In genomic region chr4:122996221-122996617, GRCm38 (mm10) we compare ENCODE assay signal across 8 mouse cellular contexts. TPM values are rescaled to one million over a fixed set of nuclear protein-coding genes. Genes with fewer than 3 reads are reported as not detected.
A peak's percentile ranks its signal among the peaks of the same experiment; 100 is the strongest.
DNase-seq lines count a peak whose midpoint lies in the region; ATAC-seq lines count a peak whose summit lies in the region.

No protein-coding gene starts in this region.

- peak overlapping the region; percentile 56 for H3K9ac ChIP-seq in heart, embryonic 14.5 days (ENCODE audit: low read length)
- H3K9ac ChIP-seq in midbrain, embryonic 12.5 days (replicated peaks), result peak overlapping the region; percentile 96

- no peaks in the 10 kb centered on the region for H3K9me3 ChIP-seq in heart, embryonic 14.5 days (ENCODE audit: control insufficient read depth, low read length)
- no peaks in the 10 kb centered on the region for H3K9me3 ChIP-seq in midbrain, embryonic 12.5 days

- peak overlapping the region; percentile 59 to 62 for H3K4me3 ChIP-seq in heart, embryonic 14.5 days (ENCODE audit: control insufficient read depth in 1 of 2, insufficient read depth in 1 of 2, low read depth in 1 of 2, low read length in 2 of 2)
- H3K4me3 ChIP-seq in midbrain, embryonic 12.5 days, result peak overlapping the region; percentile 83

- peaks cover 49% of the 10 kb centered on the region for H3K27me3 ChIP-seq in heart, embryonic 14.5 days (ENCODE audit: control insufficient read depth, insufficient read depth, low read length)
- H3K27me3 ChIP-seq in midbrain, embryonic 12.5 days, result no peaks in the 10 kb centered on the region

- no peak overlapping the region for H3K27ac ChIP-seq in heart, embryonic 14.5 days (replicated peaks in 1 of 2; ENCODE audit: control insufficient read depth in 1 of 2, insufficient read depth in 1 of 2, low read depth in 2 of 2, low read length in 2 of 2)
- peak overlapping the region; percentile 96 for H3K27ac ChIP-seq in midbrain, embryonic 12.5 days (replicated peaks)

- DNase-seq in layer of hippocampus, adult 18-20 months (ENCODE audit: low spot score in 2 of 2), result peak; percentile 24 to 39
- no peak for DNase-seq in layer of hippocampus, postnatal 25 days (ENCODE audit: extremely low spot score in 1 of 2, low spot score in 1 of 2)
- peak; percentile 33 to 48 for DNase-seq in adrenal gland, postnatal 36 days
- peak; percentile 19 to 52 for DNase-seq in kidney, postnatal 25 days
- DNase-seq in thymus, postnatal 0 days (ENCODE audit: low spot score), result peak; percentile 26
- no peak for DNase-seq in layer of hippocampus, adult 11-12 months (ENCODE audit: low spot score)

- ATAC-seq in heart, embryonic 14.5 days (ENCODE audit: insufficient number of reproducible peaks, insufficient read depth, low FRiP score, low read depth), result no peak
- ATAC-seq in midbrain, embryonic 12.5 days (ENCODE audit: low FRiP score, low read depth), result no peak

- H3K4me1 ChIP-seq in heart, embryonic 14.5 days (ENCODE audit: control insufficient read depth in 2 of 2, insufficient read depth in 2 of 2, low read length in 2 of 2), result peaks cover 0 to 5% of the 10 kb centered on the region in 2 experiments; a peak in 1 of 4 replicates
- H3K4me1 ChIP-seq in midbrain, embryonic 12.5 days, result peaks cover 42% of the 10 kb centered on the region

- H3K4me2 ChIP-seq in heart, embryonic 14.5 days (ENCODE audit: low read length), result peak overlapping the region; percentile 96
- H3K4me2 ChIP-seq in midbrain, embryonic 12.5 days (replicated peaks), result peak overlapping the region; percentile 86

- WGBS in heart, embryonic 14.5 days, result under 1% methylated on average over 30 of the region's 32 CpGs
- WGBS in midbrain, embryonic 12.5 days, result under 1% methylated on average over 31 of the region's 32 CpGs

- H3K36me3 ChIP-seq in heart, embryonic 14.5 days (ENCODE audit: control insufficient read depth, insufficient read depth, low read length), result no peaks in the 10 kb centered on the region
- H3K36me3 ChIP-seq in midbrain, embryonic 12.5 days, result peaks cover 14% of the 10 kb centered on the region; the same call in 1 of the 2 replicates

RNA-seq across cellular contexts. Expression of gene Mycl, which starts 0.8 kb away (rescaled TPM):
- total RNA-seq in layer of hippocampus, adult 18-20 months (2021), result 10 to 100 TPM; 30.1 to 32.4 TPM
- 10 to 100 TPM; 33.9 to 37.8 TPM for total RNA-seq in layer of hippocampus, postnatal 25 days (2021)
- 1 to 10 TPM; 3.8 to 4.9 TPM for total RNA-seq in adrenal gland, postnatal 36 days (2021)
- 0.35 and 0.63 TPM in 2 replicates for polyA plus RNA-seq in heart, embryonic 14.5 days (2014; fragmentation: Nextera tagmentation; extraction: Ambion mirVana)
- polyA plus RNA-seq in midbrain, embryonic 12.5 days (2016; fragmentation: Nextera tagmentation; extraction: Ambion mirVana), result 130 and 140 TPM in 2 replicates
- 1.2 and 1.6 TPM in 2 replicates for polyA plus RNA-seq in thymus, postnatal 0 days (2015; fragmentation: Nextera tagmentation; extraction: Ambion mirVana)

RNA-seq across cellular contexts. Expression of gene Trit1, which starts 20.2 kb away (rescaled TPM):
- total RNA-seq in layer of hippocampus, adult 18-20 months (2021), result 10 to 100 TPM; 19.5 to 20.2 TPM
- 10 to 100 TPM; 20.2 to 26.9 TPM for total RNA-seq in layer of hippocampus, postnatal 25 days (2021)
- total RNA-seq in adrenal gland, postnatal 36 days (2021), result 10 to 100 TPM; 25.2 to 25.7 TPM
- 11.1 and 12.1 TPM in 2 replicates for polyA plus RNA-seq in heart, embryonic 14.5 days (2014; fragmentation: Nextera tagmentation; extraction: Ambion mirVana)
- polyA plus RNA-seq in midbrain, embryonic 12.5 days (2016; fragmentation: Nextera tagmentation; extraction: Ambion mirVana), result 29.3 and 30.0 TPM in 2 replicates
- 16.4 and 18.6 TPM in 2 replicates for polyA plus RNA-seq in thymus, postnatal 0 days (2015; fragmentation: Nextera tagmentation; extraction: Ambion mirVana)

RNA-seq across cellular contexts. Expression of gene Mfsd2a, which starts 35.2 kb away (rescaled TPM):
- 10 to 100 TPM; 44.8 to 48.9 TPM for total RNA-seq in layer of hippocampus, adult 18-20 months (2021)
- total RNA-seq in layer of hippocampus, postnatal 25 days (2021), result 10 to 100 TPM; 37.9 to 54.8 TPM
- 1 to 10 TPM; 5.4 to 6.6 TPM for total RNA-seq in adrenal gland, postnatal 36 days (2021)
- 0.38 and 0.42 TPM in 2 replicates for polyA plus RNA-seq in heart, embryonic 14.5 days (2014; fragmentation: Nextera tagmentation; extraction: Ambion mirVana)
- polyA plus RNA-seq in midbrain, embryonic 12.5 days (2016; fragmentation: Nextera tagmentation; extraction: Ambion mirVana), result 25.7 TPM in 2 replicates
- 2.4 and 2.7 TPM in 2 replicates for polyA plus RNA-seq in thymus, postnatal 0 days (2015; fragmentation: Nextera tagmentation; extraction: Ambion mirVana)

Comparison
In these comparisons a context has a peak if more than half of its experiments do, and no peak if none do; other contexts are left out.
1. DNase-seq: peak in layer of hippocampus, adult 18-20 months (2 of 2), adrenal gland, postnatal 36 days (2 of 2), kidney, postnatal 25 days (2 of 2) and thymus, postnatal 0 days (single experiment); none in layer of hippocampus, postnatal 25 days (0 of 2) and layer of hippocampus, adult 11-12 months (single experiment).
2. RNA of gene Mycl, which starts 0.8 kb away (total RNA-seq): 33.9 to 37.8 TPM in layer of hippocampus, postnatal 25 days and 30.1 to 32.4 TPM in layer of hippocampus, adult 18-20 months; 3.8 to 4.9 TPM in adrenal gland, postnatal 36 days; every median in the first group is over 4 times any median in the second.
3. RNA of gene Mfsd2a, which starts 35.2 kb away (total RNA-seq): 37.9 to 54.8 TPM in layer of hippocampus, postnatal 25 days and 44.8 to 48.9 TPM in layer of hippocampus, adult 18-20 months; 5.4 to 6.6 TPM in adrenal gland, postnatal 36 days; every median in the first group is over 4 times any median in the second.